Mouse (Mus musculus): ENCODE results near the gene Rin1.

- no peak for TF ChIP-seq POLR2A (IDR thresholded peaks at IDR 0.05; ENCODE audit: extremely low read depth, insufficient read depth, low read length)
- no peak for TF ChIP-seq CTCF (IDR thresholded peaks at IDR 0.05; ENCODE audit: low read depth, low read length)
Measured at GRCm38 (mm10) chr19:5068570-5069234, 18.4 kb downstream of the Rin1 start.
